Mouse (Mus musculus) intestine, embryonic 14.5 days (tissue): ENCODE results near the gene Tmem39b. TPM values are rescaled to one million over a fixed set of nuclear protein-coding genes. Genes with fewer than 3 reads are reported as not detected.
A peak's percentile ranks its signal among the peaks of the same experiment; 100 is the strongest.
"Not testable (repeated sequence)": the region's sequence is repeated elsewhere in the genome, so short reads cannot be mapped to it uniquely, and the experiment has no call there.

Experiments
- ATAC-seq: fragments of 200-750 bp; cut with Nextera tagmentation; replicated peaks from 2 replicates; pipeline ENCODE4 v1.8.0; 2017; ENCODE audit warnings: low read depth, moderate number of reproducible peaks, moderate TSS enrichment, moderate library complexity; ENCODE audit not compliant: low FRiP score, low TSS enrichment
- DNase-seq: peaks from one replicate; pipeline ENCODE4 v3.0.0-alpha.2; 2018; ENCODE audit warnings: low spot score
- H3K27ac ChIP-seq: fragments of 300-500 bp; sonication (generic); 2 replicates; pipeline ENCODE4 v1.5.1; 2014; ENCODE audit warnings: low read depth, mild to moderate bottlenecking, control low read depth
- H3K27me3 ChIP-seq: fragments of 300-500 bp; sonication (generic); replicated peaks from 2 replicates; pipeline ENCODE4 v1.6.1; 2014; ENCODE audit warnings: low read length, control low read depth; ENCODE audit not compliant: control insufficient read depth, insufficient read depth
- H3K36me3 ChIP-seq: fragments of 300-500 bp; sonication (generic); 2 replicates; pipeline ENCODE4 v1.6.1; 2014; ENCODE audit warnings: low read length, control low read depth; ENCODE audit not compliant: control insufficient read depth, insufficient read depth
- H3K4me1 ChIP-seq: fragments of 300-500 bp; sonication (generic); replicated peaks from 2 replicates; pipeline ENCODE4 v1.6.1; 2014; ENCODE audit warnings: low read length, control low read depth, mixed read lengths; ENCODE audit not compliant: control insufficient read depth, insufficient read depth
- H3K4me2 ChIP-seq: fragments of 300-500 bp; sonication (generic); 2 replicates; pipeline ENCODE4 v1.6.1; 2014; ENCODE audit warnings: low read length
- H3K4me3 ChIP-seq: fragments of 300-500 bp; sonication (generic); 2 replicates; pipeline ENCODE4 v1.5.1; 2014; ENCODE audit warnings: low read depth, low read length, control low read depth, mixed read lengths
- H3K9ac ChIP-seq: fragments of 300-500 bp; sonication (generic); 2 replicates; pipeline ENCODE4 v1.6.1; 2014; ENCODE audit warnings: mild to moderate bottlenecking, low read length
- H3K9me3 ChIP-seq: fragments of 300-500 bp; sonication (generic); 2 replicates; pipeline ENCODE4 v1.6.1; 2016; ENCODE audit warnings: low read length, control low read depth; ENCODE audit not compliant: control insufficient read depth
- WGBS: fragments of 180-500 bp; shearing (Covaris S2); extraction: QIAGEN DNeasy Blood & Tissue Kit; methylation state at CpG from one replicate; pipeline ENCODE4 v1.1.7; 2014; 5-methylcytosine and 5-hydroxymethylcytosine counted together
- polyA plus RNA-seq: library from polyadenylated mRNA; unstranded; fragments of >200 nt; fragmentation: Nextera tagmentation; extraction: Ambion mirVana; gene quantifications from 2 replicates; pipeline ENCODE4 v1.2.1, GENCODE M21; 2014

Tmem39b gene
- polyA plus RNA-seq, 1 experiment from 2014 or later, result 26.6 TPM

- WGBS, result 83% methylated on average over 1 of the region's 1 CpGs
- Histone ChIP-seq H3K4me1 (peaks cover 19% of the 10 kb centered on the region), H3K4me3 (no peak overlapping the region), H3K27me3 (no peaks in the 10 kb centered on the region), H3K36me3 (no peaks in the 10 kb centered on the region), H3K4me2 (no peak overlapping the region), H3K27ac (no peak overlapping the region), H3K9me3 (no peaks in the 10 kb centered on the region), H3K9ac (no peak overlapping the region)
- ATAC-seq (no peak), DNase-seq (no peak)
These were observed 39.5 kb upstream of the Tmem39b start for GRCm38 (mm10) chr4:129736173-129736572.

GRCm38 (mm10) chr4:129735485-129735884, 38.8 kb upstream of the Tmem39b start:
- H3K36me3 ChIP-seq, H3K4me2 ChIP-seq, H3K9me3 ChIP-seq, H3K27ac ChIP-seq, ATAC-seq, H3K27me3 ChIP-seq, H3K4me3 ChIP-seq, H3K9ac ChIP-seq, DNase-seq: not testable (repeated sequence)
- 92% methylated on average over 4 of the region's 4 CpGs for WGBS
- peaks cover 17% of the 10 kb centered on the region for H3K4me1 ChIP-seq

- Histone ChIP-seq H3K4me2 (no peak overlapping the region), H3K27me3 (no peaks in the 10 kb centered on the region), H3K9me3 (no peaks in the 10 kb centered on the region), H3K9ac (no peak overlapping the region), H3K36me3 (peaks cover 41% of the 10 kb centered on the region), H3K27ac (no peak overlapping the region), H3K4me3 (no peak overlapping the region), H3K4me1 (0 out of 2 replicates have a peak, but pooled peaks cover 4% of the 10 kb centered on the region)
- no peak for DNase-seq
- WGBS, result 88% methylated on average over 5 of the region's 5 CpGs
- no peak for ATAC-seq
These were observed 34.8 kb upstream of the Tmem39b start for GRCm38 (mm10) chr4:129731423-129731822.

- peaks cover 88% of the 10 kb centered on the region for H3K36me3 ChIP-seq
- 91% methylated on average over 9 of the region's 9 CpGs for WGBS
These were observed 19.7 kb upstream of the Tmem39b start for GRCm38 (mm10) chr4:129716310-129716709.

GRCm38 (mm10) chr4:129709486-129710129, 13.0 kb upstream of the Tmem39b start:
- H3K4me1 ChIP-seq, result no peaks in the 10 kb centered on the region
- no peak overlapping the region for H3K4me2 ChIP-seq
- H3K36me3 ChIP-seq, result peaks cover 89% of the 10 kb centered on the region
- 83% methylated on average over 8 of the region's 8 CpGs for WGBS
- DNase-seq (no peak), ATAC-seq (no peak)
- no peak overlapping the region for H3K9ac ChIP-seq
- H3K27me3 ChIP-seq, result no peaks in the 10 kb centered on the region
- H3K27ac ChIP-seq, result no peak overlapping the region
- no peaks in the 10 kb centered on the region for H3K9me3 ChIP-seq
- H3K4me3 ChIP-seq, result no peak overlapping the region

More at GRCm38 (mm10) chr4:129716310-129716709, 19.7 kb upstream of the Tmem39b start:
- Histone ChIP-seq H3K4me2 (no peak overlapping the region), H3K4me1 (no peaks in the 10 kb centered on the region), H3K27me3 (no peaks in the 10 kb centered on the region), H3K27ac (no peak overlapping the region), H3K9me3 (no peaks in the 10 kb centered on the region), H3K4me3 (no peak overlapping the region), H3K9ac (no peak overlapping the region)
- DNase-seq, result no peak
- ATAC-seq, result no peak

- no peak for DNase-seq
- 79% methylated on average over 3 of the region's 3 CpGs for WGBS
- no peak overlapping the region for H3K27ac ChIP-seq
- no peaks in the 10 kb centered on the region for H3K9me3 ChIP-seq
- no peak for ATAC-seq
- peaks cover 19% of the 10 kb centered on the region for H3K4me1 ChIP-seq
- no peak overlapping the region for H3K4me2 ChIP-seq
- no peaks in the 10 kb centered on the region for H3K27me3 ChIP-seq
- no peak overlapping the region for H3K4me3 ChIP-seq
- H3K9ac ChIP-seq, result no peak overlapping the region
- peaks cover 85% of the 10 kb centered on the region for H3K36me3 ChIP-seq
These were observed 10.1 kb upstream of the Tmem39b start for GRCm38 (mm10) chr4:129706750-129707149.

GRCm38 (mm10) chr4:129702454-129702853, 5.8 kb upstream of the Tmem39b start:
- Histone ChIP-seq H3K27me3 (no peaks in the 10 kb centered on the region), H3K27ac (peak overlapping the region; percentile 86), H3K9me3 (no peaks in the 10 kb centered on the region), H3K36me3 (peaks cover 42% of the 10 kb centered on the region), H3K4me2 (no peak overlapping the region), H3K4me3 (no peak overlapping the region), H3K4me1 (peaks cover 21% of the 10 kb centered on the region), H3K9ac (no peak overlapping the region)
- peak; percentile 84 for DNase-seq
- peak; percentile 79 for ATAC-seq
- WGBS, result 9% methylated on average over 11 of the region's 11 CpGs

- Histone ChIP-seq H3K4me3 (no peak overlapping the region), H3K9me3 (no peaks in the 10 kb centered on the region), H3K4me1 (peaks cover 21% of the 10 kb centered on the region), H3K36me3 (peaks cover 37% of the 10 kb centered on the region), H3K27me3 (no peaks in the 10 kb centered on the region), H3K4me2 (no peak overlapping the region), H3K27ac (peak overlapping the region; percentile 86), H3K9ac (no peak overlapping the region)
- peak; percentile 34 for ATAC-seq
- DNase-seq, result peak; percentile 91
- WGBS, result 52% methylated on average over 17 of the region's 17 CpGs
These were observed 5.1 kb upstream of the Tmem39b start for GRCm38 (mm10) chr4:129701503-129702377.
